Mouse (Mus musculus): ENCODE measurements around the gene Polr1d.

Polr1d gene

GRCm38 (mm10) chr5:147056712-147057290, 20.0 kb upstream of the Polr1d start:
- DNase-seq: peak; percentile 83

GRCm38 (mm10) chr5:147057626-147058414, 19.0 kb upstream of the Polr1d start:
- no peak for DNase-seq

GRCm38 (mm10) chr5:147058661-147059060, 18.2 kb upstream of the Polr1d start:
- DNase-seq: no peak

- DNase-seq: peak; percentile 90
Measured at GRCm38 (mm10) chr5:147059319-147059718, 17.5 kb upstream of the Polr1d start.

GRCm38 (mm10) chr5:147060024-147060423, 16.8 kb upstream of the Polr1d start:
- DNase-seq: peak; percentile 89

- no peak for DNase-seq
Measured at GRCm38 (mm10) chr5:147063215-147063661, 13.6 kb upstream of the Polr1d start.

GRCm38 (mm10) chr5:147066129-147066528, 10.7 kb upstream of the Polr1d start:
- no peak for DNase-seq

- DNase-seq: no peak
Measured at GRCm38 (mm10) chr5:147066965-147067364, 9.9 kb upstream of the Polr1d start.

- DNase-seq: peak; percentile 89
Measured at GRCm38 (mm10) chr5:147068876-147069275, 8.0 kb upstream of the Polr1d start.

- DNase-seq: peak; percentile 94
Measured at GRCm38 (mm10) chr5:147070791-147071516, 5.9 kb upstream of the Polr1d start.

- no peak for DNase-seq
Measured at GRCm38 (mm10) chr5:147071886-147072285, 5.0 kb upstream of the Polr1d start.

- DNase-seq: no peak
Measured at GRCm38 (mm10) chr5:147073805-147074204, 3.0 kb upstream of the Polr1d start.

GRCm38 (mm10) chr5:147075103-147076025, 1.5 kb upstream of the Polr1d start:
- DNase-seq: peak; percentile 91

GRCm38 (mm10) chr5:147076026-147076798, 638 bp upstream of the Polr1d start, which contains the start of gene Lnx2:
Gene Lnx2, minus strand, starts transcription at chr5:147076586.
- peak; percentile 100 for DNase-seq

GRCm38 (mm10) chr5:147077305-147078034, 620 bp downstream of the Polr1d start:
- peak; percentile 99 for DNase-seq

GRCm38 (mm10) chr5:147078110-147078900, 1.5 kb downstream of the Polr1d start:
- DNase-seq: no peak

- no peak for DNase-seq
Measured at GRCm38 (mm10) chr5:147085201-147085894, 8.5 kb downstream of the Polr1d start.

GRCm38 (mm10) chr5:147086816-147087215, 10.0 kb downstream of the Polr1d start:
- no peak for DNase-seq

- no peak for DNase-seq
Measured at GRCm38 (mm10) chr5:147089836-147090235, 13.0 kb downstream of the Polr1d start.
